Mouse (Mus musculus): ENCODE measurements around the gene Litaf.
A peak's percentile ranks its signal among the peaks of the same experiment; 100 is the strongest.

The Litaf gene

DNA sequence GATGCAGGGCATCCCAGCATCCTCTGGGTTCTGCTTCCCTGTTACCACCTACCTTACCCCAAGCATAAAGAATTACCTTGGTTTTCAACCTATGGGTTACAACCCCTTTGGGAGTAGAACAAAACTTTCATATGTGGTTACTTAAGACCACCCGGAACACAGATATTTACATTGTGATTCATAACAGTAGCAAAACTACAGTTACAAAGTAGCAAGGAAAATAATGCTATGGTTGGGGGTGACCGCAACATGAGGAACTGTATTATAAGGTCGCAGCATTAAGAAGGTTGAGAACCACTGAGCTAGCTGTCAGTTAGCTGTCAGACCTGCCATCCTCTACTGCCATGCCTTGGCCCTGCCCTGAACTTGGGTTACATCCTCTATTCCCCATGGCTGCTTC lies 2.7 kb upstream of the Litaf start:
- ATAC-seq (ENCODE audit: insufficient number of reproducible peaks, low FRiP score, low TSS enrichment) = no peak

DNA sequence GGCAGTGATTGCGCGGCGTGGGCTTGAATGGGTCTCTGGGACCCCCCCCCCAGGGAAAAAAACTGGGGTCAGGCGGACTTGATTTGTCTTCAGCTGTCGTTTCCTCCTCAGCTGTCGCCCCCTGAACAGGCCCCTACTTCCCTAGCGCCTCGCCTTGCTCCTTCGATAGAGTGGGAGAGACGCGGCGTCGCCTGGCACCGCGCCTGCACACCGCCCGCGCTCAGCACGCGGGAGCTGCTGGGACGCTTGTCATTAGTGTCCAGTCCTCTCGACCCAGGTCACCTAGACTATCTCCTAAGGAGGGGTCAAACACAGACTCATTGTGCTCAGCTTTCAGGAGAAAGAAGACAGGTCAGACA lies 855 bp upstream of the Litaf start:
- no peak for ATAC-seq (ENCODE audit: insufficient number of reproducible peaks, low FRiP score, low TSS enrichment)

DNA sequence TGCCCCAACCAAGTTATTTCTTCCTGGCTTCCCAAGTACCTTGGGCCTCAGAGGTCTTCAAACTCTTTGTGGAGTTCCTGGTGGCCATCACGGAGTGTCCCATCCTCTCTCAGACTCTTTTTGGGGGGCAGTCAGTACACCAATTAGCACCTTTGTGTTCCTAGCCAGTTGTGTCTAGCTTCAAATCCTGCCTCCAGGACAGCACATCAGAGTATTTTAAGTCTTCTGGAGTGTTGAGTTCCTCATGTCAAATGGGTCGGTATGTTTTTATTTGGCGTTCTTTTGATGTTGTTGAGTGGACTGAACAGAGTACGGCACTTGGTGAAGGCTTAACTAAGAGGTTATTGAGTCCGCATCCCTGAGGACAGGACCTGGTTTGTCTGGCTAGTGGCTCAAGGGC lies 526 bp downstream of the Litaf start:
- no peak for ATAC-seq (ENCODE audit: insufficient number of reproducible peaks, low FRiP score, low TSS enrichment)

DNA sequence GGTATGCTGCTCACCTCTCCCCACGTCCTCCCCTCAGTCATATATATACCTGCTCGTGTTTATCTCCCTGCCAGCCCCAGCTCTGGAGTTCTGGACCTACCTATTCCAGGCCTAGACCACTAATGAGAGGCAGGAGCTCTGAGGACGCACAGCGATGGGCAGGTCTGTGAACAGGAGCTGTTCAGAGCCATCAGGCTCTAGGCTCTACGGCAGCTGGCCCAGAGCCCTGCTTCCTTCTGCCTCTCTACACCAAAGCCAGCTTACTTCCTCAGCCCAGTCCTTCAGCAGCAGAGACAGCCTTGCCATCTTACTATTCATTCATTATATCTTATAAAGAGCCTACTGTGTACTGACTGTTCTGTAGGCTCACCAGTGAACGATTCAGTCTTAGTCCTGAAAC lies 1.2 kb downstream of the Litaf start:
- ATAC-seq (ENCODE audit: insufficient number of reproducible peaks, low FRiP score, low TSS enrichment) = no peak

DNA sequence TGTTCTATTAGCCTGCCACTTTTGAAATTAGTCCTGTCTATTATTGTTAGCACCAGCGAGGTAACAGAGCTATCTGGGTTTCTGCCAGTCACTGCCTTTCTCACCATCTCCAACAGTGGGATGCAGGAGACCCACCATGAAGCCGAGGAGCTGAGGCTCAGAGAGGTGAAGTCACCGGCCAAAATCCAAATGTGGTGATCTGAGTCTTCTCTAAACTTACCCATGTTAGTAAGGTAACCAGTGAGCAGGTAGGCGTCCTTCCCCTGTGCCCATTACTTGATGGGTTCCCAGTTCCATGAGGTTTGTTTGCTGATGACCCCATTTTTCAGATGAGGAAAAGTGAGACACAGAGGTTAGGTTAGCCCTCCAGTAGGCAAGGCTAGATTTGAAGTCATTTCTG lies 1.6 kb downstream of the Litaf start:
- no peak for ATAC-seq (ENCODE audit: insufficient number of reproducible peaks, low FRiP score, low TSS enrichment)

DNA sequence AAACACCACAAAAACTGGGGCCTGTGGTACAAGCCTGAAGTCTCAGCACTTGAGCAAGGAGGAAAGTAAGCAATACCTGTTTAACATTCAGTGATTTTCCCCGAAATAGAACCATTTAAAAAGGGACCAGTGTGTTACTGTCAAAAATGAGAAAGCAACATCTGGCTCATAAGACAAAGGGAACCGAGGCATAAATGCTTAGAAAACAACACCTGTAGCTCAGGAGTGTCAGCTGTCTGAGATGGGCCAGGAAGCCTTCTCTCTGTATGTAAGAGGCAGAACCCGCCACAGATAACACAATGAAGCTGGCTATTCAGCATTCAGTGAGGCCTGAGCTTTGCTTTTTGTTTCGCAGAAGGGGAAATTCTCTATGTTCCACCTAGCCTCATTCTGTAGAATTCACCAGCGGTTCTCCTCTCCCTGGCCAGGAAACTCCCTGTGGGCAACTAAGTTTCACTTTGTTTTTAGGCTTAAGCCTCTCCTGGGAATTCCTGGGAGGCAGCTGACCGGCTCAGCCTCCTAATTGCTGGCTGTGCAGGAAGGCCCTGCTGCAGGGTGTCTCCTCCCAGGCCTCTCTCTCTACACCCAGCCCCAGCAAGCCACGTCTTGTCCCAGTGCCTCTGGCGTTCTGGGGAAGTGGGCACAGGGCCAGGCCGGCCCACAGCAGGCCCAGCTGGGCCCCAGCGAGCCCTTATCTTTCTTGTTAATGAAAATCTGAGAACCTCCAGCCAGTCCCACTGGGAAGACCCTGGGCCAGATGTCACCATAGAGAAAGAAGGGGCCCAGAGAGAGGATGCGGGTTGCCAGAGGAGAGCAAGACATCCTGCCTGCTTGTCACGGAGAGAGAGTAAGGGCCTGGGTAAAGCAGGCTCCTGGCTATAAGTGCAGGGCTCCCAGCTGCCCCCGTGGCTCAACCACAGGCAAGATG lies 2.9 kb downstream of the Litaf start:
- ATAC-seq (ENCODE audit: insufficient number of reproducible peaks, low FRiP score, low TSS enrichment) = no peak

DNA sequence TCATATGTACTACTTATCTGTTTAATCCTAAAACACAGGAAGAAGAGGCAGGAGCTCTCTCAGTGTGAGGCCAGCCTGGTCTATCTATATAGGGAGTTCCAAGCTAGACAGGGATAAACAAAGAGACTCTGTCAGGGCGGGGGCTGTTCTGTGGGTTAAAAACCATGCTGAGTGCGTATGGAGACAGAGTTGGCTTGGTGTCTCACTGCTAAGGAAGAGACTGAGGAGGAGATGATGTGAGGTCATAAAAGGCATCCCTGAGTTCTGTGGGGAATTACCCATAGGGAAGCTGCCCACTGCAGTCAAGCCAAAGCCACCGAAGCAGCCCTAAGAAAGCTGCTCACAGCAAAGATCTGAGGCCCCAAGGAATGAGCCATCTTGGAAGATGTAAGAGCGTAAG lies 5.3 kb downstream of the Litaf start, which contains the start of gene Snn:
Snn (plus strand) TSS at position 301 of the 400 bp plus-strand sequence.
- no peak for ATAC-seq (ENCODE audit: insufficient number of reproducible peaks, low FRiP score, low TSS enrichment)

DNA sequence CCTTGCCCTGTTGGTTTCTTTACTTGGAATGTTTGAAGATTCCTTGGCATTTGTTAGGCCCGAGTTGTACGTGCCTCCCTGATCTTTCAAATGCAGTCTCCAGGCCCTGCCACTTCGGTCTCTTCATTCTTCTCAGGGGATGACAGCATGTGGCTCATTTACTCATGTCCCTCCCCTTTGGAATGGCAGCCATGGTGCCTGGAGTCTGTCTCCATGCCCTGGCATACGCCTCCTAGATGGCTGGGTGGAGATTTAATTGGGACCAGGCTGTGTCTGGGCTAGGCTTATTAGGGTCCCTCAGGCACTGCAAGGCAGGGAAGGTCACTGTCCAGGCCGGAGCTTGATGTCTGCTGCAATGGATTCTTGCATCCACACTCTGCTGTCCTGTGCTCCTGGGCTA lies 10.0 kb downstream of the Litaf start:
- ATAC-seq (ENCODE audit: insufficient number of reproducible peaks, low FRiP score, low TSS enrichment) = no peak

DNA sequence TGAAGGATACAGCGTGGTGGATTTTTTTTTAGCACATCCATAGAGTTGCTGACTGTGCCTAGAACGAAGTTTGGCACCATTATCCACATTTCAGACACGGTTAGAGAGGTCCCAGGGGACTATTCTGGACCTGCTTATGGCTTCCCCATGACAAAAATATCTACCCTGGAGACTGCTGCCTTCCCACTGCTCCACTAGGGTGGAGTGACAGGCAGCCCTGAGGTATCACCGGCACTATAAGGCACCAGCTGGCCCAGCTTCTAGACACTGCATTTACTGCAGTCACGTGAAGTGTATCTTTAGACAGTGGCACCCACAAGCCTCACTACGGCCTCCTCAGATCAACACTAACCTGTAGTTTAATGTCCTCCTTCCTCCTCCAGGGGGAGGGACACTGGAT lies 11.1 kb downstream of the Litaf start:
- no peak for ATAC-seq (ENCODE audit: insufficient number of reproducible peaks, low FRiP score, low TSS enrichment)

DNA sequence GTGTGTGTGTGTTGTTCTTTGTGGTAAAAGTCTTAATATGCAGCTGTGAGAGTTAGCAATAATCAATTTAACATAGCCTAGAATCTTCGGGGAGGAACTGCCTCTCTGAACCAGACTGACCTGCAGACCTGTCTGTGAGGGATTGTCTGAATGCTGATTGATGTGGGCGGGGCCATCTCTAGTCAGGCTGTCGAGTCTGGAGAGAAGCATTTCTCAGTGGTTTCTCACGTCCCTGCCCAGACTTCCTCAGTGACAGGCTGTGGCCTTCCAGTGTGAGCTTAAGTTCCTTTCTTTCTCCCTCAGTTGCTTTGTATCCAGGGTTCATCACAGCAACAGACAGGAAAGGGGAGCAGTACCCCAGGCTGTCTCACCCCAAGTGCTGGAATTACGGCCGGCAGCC lies 11.5 kb downstream of the Litaf start:
- ATAC-seq (ENCODE audit: insufficient number of reproducible peaks, low FRiP score, low TSS enrichment) = no peak

DNA sequence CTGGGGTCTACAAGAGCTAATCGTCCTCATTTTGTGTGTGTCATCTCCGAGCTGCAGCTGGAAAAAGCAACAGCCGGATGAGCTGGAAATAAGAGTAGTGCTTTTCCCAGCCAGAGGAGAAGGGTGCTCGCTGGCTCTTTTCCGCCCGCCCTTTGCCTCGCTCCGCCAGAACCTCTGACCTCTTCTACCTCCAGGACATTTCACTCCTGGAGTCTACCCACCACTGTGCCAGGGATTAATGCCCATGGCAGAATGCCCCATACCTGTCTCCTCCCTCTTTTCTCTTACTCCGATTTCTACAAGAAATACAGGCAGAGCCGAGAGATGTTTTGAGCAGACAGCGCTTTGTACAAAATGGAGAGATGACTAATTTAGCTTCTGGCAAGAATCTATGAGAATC lies 14.8 kb downstream of the Litaf start:
- ATAC-seq (ENCODE audit: insufficient number of reproducible peaks, low FRiP score, low TSS enrichment) = no peak

DNA sequence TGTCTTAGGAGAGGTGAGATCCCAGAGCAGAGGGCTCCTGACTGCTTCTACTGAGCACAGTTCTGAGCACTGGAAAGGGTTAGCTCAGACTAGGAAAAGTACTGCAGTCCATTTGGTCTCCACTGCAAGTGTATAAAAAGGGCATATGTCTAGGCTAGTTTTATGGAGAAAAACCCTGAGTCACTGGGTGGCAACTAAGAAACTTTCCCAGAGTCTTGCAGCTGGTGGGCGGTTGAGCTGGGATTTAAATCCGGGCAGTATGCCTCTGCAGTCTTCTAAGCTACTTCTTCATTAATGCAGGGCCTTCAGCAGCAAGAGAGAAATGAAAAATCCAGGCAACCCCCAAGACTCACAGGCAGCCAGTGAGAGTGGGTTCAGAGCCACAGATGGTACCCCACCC lies 15.7 kb downstream of the Litaf start:
- ATAC-seq (ENCODE audit: insufficient number of reproducible peaks, low FRiP score, low TSS enrichment) = no peak

DNA sequence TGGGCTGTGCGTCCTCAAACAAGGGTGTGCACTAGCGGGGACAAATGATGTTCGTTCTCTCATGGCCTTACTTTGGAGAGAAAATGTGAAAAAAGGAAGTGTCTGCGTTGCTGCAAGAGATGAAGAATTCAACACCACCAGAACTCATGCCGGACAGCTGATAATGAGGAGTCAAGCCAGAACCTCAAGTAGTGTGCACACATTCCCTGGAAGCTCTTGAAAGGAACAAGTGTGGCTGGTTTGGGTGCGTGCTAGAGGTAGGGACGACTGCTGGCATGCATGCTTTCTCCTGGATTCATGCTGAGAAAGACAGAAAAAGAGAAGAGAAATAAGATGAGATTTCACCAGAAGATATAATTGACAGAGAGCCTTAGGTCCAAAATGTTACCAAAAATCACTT lies 18.8 kb downstream of the Litaf start:
- ATAC-seq (ENCODE audit: insufficient number of reproducible peaks, low FRiP score, low TSS enrichment) = no peak

DNA sequence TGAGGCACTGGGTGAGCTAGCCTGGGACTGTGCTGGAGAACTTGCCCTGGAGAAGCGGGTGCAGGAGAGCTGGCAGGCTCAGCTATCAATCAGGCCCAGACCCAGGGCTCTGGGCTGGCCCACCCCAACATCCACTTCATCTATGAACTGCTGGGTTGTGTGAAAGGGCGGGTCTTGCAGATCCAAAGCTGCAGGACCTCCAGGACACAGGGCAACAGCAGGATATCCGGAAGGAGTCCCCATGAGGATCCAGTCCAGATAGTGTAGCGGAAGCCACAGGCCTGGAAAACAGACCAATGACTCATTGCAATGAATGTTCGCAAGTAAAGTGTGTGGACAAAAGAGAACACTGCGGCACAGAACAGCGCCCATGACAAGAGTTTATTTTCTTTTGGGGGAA lies 19.5 kb downstream of the Litaf start:
- no peak for ATAC-seq (ENCODE audit: insufficient number of reproducible peaks, low FRiP score, low TSS enrichment)

DNA sequence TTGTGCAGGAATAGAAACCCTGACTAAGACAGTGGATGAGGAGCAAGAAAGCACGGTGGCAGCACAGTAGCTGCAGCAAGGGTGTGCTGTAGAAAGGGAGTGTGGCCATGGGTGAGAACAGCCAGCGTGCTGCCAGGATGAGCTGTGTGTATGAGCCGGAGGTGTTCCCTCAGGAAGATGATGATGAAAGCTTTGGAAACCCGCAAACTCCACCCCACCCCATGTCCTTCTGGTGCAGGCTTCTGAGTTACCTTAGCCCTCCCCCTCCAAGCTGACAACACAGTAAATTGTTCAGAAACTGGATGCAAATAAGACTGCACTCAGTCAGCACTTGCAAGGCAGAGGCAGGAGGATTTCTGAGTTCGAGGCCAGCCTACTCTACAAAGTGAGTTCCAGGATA lies 22.7 kb downstream of the Litaf start:
- ATAC-seq (ENCODE audit: insufficient number of reproducible peaks, low FRiP score, low TSS enrichment) = no peak

DNA sequence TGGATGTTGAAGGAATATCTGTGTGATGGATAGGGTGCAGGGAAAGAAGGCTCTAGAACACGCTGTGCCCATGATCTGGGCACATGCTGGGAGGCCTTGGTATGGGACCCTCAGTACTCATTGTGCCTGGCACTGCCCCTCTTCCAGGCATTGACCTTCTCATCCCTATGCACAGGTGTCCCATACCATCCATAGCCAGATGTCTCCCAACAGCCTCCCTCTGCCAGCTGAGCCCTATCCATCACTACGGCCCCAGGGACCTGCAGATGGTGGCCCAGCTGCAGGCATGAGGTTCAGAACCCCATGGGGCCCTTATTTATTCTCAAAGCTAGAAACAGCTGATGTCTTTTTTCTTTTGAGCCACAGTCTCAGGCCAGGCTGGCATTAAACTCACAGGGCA lies 25.4 kb downstream of the Litaf start:
- no peak for ATAC-seq (ENCODE audit: insufficient number of reproducible peaks, low FRiP score, low TSS enrichment)

DNA sequence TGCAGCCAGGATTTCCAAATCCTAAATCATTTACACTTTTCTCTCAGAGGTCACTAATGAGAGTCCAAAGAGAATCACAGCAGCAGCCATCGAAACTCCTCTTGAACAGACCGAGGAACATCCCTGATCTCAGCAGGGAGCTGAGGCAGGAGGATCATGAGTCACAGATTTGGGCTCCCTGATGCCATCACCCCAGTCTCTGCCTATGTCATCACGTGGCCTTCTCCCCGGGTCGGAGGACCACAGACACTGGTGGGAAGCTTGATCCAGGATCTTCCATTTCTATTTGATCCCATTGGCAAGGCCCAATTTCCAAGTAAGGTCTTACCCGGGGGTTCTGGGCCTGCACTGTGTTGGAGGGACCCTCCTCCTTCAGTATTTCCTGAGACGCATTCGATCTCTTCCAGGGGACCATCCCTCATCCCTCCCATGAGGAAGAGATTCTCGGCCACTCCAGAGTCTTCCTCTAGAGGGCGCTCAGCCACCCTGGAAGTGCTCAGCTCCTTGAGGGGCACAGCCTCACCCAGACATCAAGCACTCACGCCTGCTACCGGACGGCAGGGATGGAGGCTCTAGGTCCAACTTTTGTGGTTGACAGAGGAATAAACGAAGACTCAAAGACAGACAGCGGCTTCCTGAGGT lies 30.0 kb downstream of the Litaf start:
- peak; percentile 90 for ATAC-seq (ENCODE audit: insufficient number of reproducible peaks, low FRiP score, low TSS enrichment)

DNA sequence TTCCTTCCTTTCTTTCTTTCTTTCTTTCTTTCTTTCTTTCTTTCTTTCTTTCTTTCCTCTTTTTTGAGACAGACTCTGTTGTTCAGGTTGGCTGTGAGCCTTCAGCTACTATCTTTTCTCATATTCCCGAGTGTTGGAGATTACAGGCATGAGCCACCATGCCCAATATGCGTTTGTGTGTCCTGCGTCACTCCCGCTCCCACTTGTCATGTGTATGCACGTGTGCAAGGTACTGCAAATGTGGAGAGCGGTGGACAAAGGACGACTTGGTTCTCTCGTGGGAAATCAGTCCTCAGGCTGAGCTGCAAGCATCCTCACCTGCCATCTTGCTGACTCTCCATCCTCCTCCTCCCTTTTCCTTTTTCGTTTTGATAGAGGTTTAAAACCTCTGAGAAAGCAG lies 30.7 kb downstream of the Litaf start:
- no peak for ATAC-seq (ENCODE audit: insufficient number of reproducible peaks, low FRiP score, low TSS enrichment)

DNA sequence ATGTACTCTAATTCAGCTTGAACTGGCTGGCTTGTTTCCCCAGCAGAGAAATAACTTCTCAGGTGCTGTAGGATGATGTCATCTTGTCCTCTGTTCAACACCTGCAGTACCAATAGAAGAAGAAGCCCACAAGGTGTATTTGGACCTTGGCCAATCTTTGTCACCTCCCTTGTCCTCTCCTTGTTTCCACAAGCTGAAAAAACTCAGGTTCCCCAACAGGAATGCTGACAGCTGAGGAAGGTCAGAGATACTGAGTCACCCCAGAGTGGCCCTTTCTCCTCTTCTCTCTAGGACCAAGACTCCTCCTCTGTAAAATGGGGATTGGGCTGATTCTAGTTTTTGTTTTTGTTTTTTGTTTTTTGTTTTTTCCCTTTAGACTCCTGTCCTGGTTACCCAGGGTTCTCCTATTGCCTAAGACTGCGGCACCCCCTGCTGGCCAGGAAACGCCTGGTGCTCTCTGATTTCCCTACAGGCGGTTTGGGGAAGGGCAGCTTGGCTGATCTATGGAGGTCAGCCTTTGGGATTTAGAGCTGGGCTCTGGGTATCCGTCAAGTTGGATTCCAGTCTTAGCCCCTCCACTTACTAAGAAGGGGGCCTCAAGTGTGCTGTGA lies 31.7 kb downstream of the Litaf start:
- peak; percentile 42; the same call in 1 of the 2 replicates for ATAC-seq (ENCODE audit: insufficient number of reproducible peaks, low FRiP score, low TSS enrichment)

DNA sequence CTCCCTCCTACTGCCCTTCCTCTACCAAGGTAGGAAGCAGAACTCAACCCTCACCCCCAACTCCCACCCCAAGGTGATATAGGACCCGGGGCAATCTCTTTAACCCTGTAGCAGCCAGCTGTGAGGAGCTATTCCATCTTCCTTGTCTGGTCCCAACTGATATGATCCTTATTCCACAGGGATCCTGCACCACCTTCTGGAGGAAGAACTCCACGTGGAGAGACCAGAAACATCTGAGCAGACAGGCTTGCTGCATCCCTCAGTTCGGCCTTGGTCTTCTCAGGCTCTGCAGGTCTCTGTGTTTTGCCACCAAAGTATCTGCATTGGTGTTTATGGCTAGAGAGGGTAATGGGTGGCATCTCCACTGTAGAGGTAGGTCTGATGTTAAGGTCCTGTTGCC lies 34.6 kb downstream of the Litaf start:
- no peak for ATAC-seq (ENCODE audit: insufficient number of reproducible peaks, low FRiP score, low TSS enrichment)

DNA sequence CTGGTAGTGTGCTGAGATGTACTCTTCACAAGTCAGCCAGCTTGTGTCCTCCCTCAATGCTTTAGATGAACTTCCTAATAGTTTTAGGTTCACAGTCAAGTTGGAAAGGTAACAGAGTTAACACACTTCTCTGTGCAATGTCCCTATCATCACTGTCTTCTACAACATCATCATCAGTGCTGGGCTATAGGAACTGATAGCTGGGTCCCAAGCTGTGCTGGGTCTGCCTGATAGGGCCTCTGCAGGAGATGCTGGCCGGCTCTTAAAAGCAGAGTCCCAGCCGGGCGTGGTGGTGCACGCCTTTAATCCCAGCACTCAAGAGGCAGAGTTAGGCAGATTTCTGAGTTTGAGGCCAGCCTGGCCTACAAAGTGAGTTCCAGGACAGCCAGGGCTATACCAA lies 35.1 kb downstream of the Litaf start:
- ATAC-seq (ENCODE audit: insufficient number of reproducible peaks, low FRiP score, low TSS enrichment) = no peak

DNA sequence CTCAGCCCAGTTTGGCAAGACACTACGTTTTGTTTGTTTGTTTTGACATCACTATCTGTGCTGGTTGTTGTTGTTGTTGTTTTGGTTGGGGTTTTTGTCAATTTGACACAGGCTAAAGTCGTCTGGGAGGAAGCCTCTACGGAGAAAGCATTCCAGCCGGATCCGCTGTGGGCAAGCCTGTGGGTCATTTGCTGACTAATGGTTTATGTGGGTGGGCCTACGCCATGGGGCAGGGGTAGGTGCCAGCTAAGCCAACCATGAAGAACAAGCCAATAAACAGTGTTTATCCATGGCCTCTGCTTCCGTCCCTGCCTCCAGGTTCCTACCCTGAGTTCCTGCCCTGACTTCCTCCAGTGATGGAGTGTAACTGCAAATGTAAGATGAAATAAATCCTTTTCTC lies 37.8 kb downstream of the Litaf start:
- no peak for ATAC-seq (ENCODE audit: insufficient number of reproducible peaks, low FRiP score, low TSS enrichment)

Data from cerebellum, adult (tissue).